Mouse (Mus musculus): ENCODE results near the gene Nfyc. TPM values are rescaled to one million over a fixed set of nuclear protein-coding genes. Genes with fewer than 3 reads are reported as not detected.

Nfyc gene
- polyA plus RNA-seq, 1 experiment: not detected

DNA sequence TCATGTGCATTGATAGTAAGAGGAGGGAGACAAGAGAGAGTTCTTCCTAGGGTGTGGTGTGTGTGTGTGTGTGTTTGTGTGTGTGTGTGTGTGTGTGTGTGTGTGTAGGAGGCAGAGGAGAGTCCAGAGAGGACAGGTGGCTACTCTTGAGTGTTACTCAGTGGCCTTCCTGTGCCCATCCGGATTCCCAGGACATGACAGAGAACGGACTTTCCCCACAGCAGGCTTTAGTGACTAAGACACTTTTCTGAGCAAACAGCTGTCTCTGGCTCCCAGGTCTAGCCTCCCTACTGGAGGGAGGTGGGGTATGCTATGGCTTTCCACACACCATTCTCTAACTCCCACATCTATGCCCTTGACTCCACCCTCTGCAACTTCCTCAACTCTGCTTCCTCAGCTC lies 81.8 kb downstream of the Nfyc start:
- no peak overlapping the region for H3K27ac ChIP-seq (ENCODE audit: insufficient read depth, low read depth, low read length)
- WGBS: 58% methylated on average over 2 of the region's 2 CpGs
- no peak for TF ChIP-seq CTCF (IDR thresholded peaks at IDR 0.05; ENCODE audit: insufficient read depth, low read depth, low read length)
- TF ChIP-seq POLR2A (IDR thresholded peaks at IDR 0.05; ENCODE audit: insufficient read depth, low read depth, low read length): no peak
- H3K4me1 ChIP-seq (ENCODE audit: control insufficient read depth, insufficient read depth, low read length): peaks cover 20% of the 10 kb centered on the region
- no peak overlapping the region for H3K4me3 ChIP-seq (ENCODE audit: insufficient read depth, low read depth, low read length)

DNA sequence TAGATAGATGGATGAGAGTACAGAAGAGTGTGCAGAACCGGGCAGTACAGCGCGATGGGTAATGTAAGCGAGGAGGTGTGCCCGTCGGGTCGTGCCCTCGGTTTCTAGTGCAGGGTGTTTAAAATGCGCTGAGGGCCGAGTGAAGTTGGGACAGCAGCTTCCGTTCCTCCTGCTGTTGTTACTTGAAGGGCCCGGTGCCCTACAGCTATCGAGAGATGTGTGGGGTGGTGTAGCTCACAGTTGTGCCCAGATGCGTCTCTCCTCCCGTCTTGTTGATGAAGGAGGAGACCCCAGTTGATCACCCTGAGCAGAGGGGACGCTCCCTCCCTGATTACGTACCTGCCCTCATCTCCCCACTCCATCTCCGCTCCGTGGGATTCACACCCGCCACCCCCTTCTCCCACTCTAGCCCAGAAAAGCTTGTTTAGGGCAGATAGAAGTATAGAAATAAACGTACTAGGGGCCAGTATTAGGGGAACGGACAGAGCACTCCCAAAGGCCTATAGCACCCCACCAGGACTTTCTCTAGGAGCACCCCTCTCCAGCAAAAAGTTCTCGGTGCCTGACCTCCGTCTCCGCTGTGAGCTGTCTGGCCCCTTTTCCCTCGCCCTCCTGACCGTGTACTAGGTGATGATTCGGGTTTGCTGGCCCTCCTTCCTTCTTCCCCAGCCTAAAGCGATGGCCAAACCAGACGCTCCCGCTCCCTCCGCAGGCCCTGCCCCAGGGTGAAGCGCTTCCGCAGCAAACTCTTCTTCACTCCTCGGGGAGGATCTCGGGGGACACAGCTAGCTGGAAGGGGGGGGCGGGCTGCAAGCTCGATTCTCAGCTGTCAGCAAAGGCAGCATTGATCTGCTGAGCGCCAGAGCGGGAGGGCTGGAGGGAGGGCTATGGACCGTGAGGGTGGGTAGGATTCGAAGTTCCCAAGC lies 83.2 kb downstream of the Nfyc start, which contains the start of gene Kcnq4:
Gene Kcnq4 (minus strand): TSS at position 672 of the 926 bp plus-strand sequence.
- Histone ChIP-seq H3K27ac (ENCODE audit: insufficient read depth, low read depth, low read length) (no peak within 1 kb of the TSS), H3K4me1 (ENCODE audit: control insufficient read depth, insufficient read depth, low read length) (peaks cover 20% of the 10 kb centered on the region), H3K4me3 (ENCODE audit: insufficient read depth, low read depth, low read length) (peak within 1 kb of the TSS; percentile 56)
- TF ChIP-seq CTCF (IDR thresholded peaks at IDR 0.05; ENCODE audit: insufficient read depth, low read depth, low read length): no peak
- TF ChIP-seq POLR2A (IDR thresholded peaks at IDR 0.05; ENCODE audit: insufficient read depth, low read depth, low read length): no peak
- WGBS: 20% methylated on average over 42 of the region's 42 CpGs

DNA sequence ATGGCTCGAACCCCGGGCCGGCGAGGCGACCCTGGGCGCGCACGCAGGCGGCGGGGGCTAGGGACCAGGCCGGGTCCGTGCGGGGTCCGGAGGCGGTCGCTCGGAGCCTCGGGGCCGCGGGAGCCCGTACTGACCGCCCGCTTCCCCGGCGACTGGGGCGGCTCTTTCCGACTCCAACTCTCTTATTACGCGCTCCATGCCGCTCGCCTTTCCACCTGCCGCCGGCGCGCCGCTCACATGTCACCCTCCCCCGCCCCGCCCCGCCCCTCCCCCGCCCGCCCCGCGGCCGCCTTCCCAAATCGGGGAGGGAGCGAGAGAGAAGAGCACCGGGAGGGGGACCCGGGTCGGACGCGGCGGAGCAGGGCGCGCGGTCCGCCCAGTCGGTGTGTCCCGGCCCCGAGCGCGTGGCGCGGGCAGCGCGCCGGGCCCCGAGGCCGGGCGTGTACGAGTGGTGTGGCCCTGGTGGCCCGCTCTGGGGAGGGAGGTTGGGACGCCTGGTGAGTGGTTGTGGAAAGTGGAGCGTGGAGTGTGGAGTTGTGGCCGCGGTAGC lies 84.1 kb downstream of the Nfyc start:
- Histone ChIP-seq H3K4me1 (ENCODE audit: control insufficient read depth, insufficient read depth, low read length) (peaks cover 20% of the 10 kb centered on the region), H3K4me3 (ENCODE audit: insufficient read depth, low read depth, low read length) (peak overlapping the region; percentile 56), H3K27ac (ENCODE audit: insufficient read depth, low read depth, low read length) (no peak overlapping the region)
- under 1% methylated on average over 66 of the region's 75 CpGs for WGBS
- TF ChIP-seq POLR2A (IDR thresholded peaks at IDR 0.05; ENCODE audit: insufficient read depth, low read depth, low read length) (no peak), CTCF (IDR thresholded peaks at IDR 0.05; ENCODE audit: insufficient read depth, low read depth, low read length) (no peak)

DNA sequence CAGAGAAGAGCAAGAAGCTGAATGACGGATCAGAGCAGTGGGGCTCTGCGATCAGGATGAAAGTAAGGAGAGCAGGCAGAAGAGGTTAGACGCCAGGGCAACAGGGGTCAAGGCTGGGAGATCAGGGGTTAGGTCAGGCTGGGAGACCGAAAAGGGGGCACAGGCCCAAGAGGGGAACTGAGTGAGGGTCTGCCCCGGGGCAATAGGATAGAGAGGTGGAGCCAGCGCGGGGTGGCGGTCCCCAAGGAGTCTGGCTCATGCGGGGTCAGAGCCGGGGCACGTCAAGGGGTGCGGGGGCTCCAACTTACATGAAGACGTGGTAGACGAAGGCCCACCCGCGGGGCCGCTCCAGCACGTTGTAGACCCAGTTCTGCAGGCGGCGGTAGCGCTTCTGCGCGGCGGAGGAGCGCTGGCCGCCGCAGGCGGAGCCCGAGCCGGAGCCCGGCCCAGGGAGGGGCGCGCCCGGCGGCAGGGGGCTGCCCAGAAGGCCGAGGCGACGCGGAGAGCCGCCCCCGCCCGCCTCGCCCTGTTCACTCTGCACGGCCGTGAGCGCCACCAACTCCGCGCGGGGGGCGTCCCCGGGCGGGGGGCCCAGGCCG lies 84.7 kb downstream of the Nfyc start:
- Histone ChIP-seq H3K4me3 (ENCODE audit: insufficient read depth, low read depth, low read length) (peak overlapping the region; percentile 56), H3K27ac (ENCODE audit: insufficient read depth, low read depth, low read length) (no peak overlapping the region), H3K4me1 (ENCODE audit: control insufficient read depth, insufficient read depth, low read length) (peaks cover 20% of the 10 kb centered on the region)
- TF ChIP-seq CTCF (IDR thresholded peaks at IDR 0.05; ENCODE audit: insufficient read depth, low read depth, low read length) (no peak), POLR2A (IDR thresholded peaks at IDR 0.05; ENCODE audit: insufficient read depth, low read depth, low read length) (no peak)
- 13% methylated on average over 42 of the region's 53 CpGs for WGBS

DNA sequence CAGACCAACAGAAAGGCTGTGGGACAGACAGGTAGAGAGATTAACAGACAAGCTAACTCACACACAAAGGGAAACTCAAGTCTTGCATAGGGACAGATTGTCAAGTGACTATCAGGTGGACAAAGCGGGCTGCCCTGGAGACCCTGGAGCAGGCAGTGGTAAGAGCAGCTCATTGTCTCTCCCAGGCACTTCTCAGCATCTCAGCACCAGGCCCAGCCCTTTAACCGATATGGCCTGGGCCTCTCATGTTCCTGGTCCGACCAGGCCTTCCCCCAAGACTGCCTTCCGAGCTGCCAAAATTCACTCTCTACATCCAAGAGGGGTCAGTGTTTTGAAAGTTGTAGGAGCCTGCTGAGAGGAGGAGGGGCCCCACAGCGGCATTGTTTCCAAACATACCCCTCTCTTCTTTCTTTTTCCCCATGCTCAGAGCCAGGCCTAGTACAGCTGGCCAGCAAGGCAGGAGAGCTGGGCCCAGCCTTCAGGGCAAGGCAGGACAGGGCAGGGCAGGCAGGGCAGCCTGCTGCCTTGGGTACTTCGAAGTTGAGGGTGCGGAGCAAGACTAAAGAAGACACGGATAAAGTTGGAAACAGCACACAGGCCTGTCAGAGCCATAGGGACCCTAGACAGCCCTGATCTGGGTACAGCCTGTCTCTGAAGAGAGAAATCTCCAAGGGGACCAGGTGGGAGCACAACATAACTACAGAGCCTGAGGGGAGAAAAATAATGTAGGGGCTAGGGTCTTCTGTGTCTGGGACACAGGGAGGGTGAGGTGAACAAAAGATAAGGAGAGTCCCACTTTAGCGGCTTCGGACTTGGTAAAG lies 85.4 kb downstream of the Nfyc start:
- Histone ChIP-seq H3K27ac (ENCODE audit: insufficient read depth, low read depth, low read length) (no peak overlapping the region), H3K4me1 (ENCODE audit: control insufficient read depth, insufficient read depth, low read length) (peaks cover 20% of the 10 kb centered on the region), H3K4me3 (ENCODE audit: insufficient read depth, low read depth, low read length) (no peak overlapping the region)
- TF ChIP-seq CTCF (IDR thresholded peaks at IDR 0.05; ENCODE audit: insufficient read depth, low read depth, low read length) (no peak), POLR2A (IDR thresholded peaks at IDR 0.05; ENCODE audit: insufficient read depth, low read depth, low read length) (no peak)
- 71% methylated on average over 10 of the region's 10 CpGs for WGBS

GRCm38 (mm10) chr4:120743636-120744035 lies 87.7 kb downstream of the Nfyc start:
- Histone ChIP-seq H3K4me3 (ENCODE audit: insufficient read depth, low read depth, low read length) (no peak overlapping the region), H3K27ac (ENCODE audit: insufficient read depth, low read depth, low read length) (no peak overlapping the region), H3K4me1 (ENCODE audit: control insufficient read depth, insufficient read depth, low read length) (peaks cover 21% of the 10 kb centered on the region)
- WGBS: 74% methylated on average over 3 of the region's 3 CpGs
- TF ChIP-seq POLR2A (IDR thresholded peaks at IDR 0.05; ENCODE audit: insufficient read depth, low read depth, low read length) (no peak), CTCF (IDR thresholded peaks at IDR 0.05; ENCODE audit: insufficient read depth, low read depth, low read length) (no peak)

- TF ChIP-seq POLR2A (IDR thresholded peaks at IDR 0.05; ENCODE audit: insufficient read depth, low read depth, low read length): no peak
- no peak for TF ChIP-seq CTCF (IDR thresholded peaks at IDR 0.05; ENCODE audit: insufficient read depth, low read depth, low read length)
- H3K27ac ChIP-seq (ENCODE audit: insufficient read depth, low read depth, low read length): no peak overlapping the region
- 82% methylated on average over 6 of the region's 6 CpGs for WGBS
- H3K4me1 ChIP-seq (ENCODE audit: control insufficient read depth, insufficient read depth, low read length): 0 out of 2 replicates have a peak, but pooled peaks cover 6% of the 10 kb centered on the region
- H3K4me3 ChIP-seq (ENCODE audit: insufficient read depth, low read depth, low read length): no peak overlapping the region
Measured at GRCm38 (mm10) chr4:120741303-120741702, 90.1 kb downstream of the Nfyc start.

DNA sequence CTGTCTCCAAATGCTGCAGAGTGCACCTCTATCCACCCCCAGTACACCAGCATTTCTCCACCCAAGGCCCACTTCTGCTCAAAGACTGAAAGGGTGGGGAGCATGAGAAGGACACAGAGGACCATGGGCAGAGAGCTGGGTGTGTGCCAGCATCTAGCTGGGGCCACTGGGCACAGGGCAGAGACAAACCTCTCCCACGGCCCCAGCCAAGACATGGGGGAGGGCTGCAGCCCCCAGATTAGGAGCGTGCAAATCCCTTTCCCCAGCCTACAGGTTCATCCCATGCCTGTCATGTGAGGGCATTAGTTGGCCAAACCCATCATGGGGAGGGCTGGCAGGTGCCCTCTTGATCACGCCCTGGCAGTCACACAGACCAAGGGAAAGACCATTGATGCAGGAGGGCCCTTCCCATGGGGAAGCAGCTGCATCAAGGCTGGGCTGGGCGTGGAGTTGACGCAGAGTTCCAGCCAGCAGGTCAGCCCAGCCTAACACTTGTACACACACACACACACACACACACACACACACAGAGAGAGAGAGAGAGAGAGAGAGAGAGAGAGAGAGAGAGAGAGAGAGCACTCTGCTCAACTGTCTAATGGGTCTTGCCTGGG lies 97.3 kb downstream of the Nfyc start:
- H3K4me1 ChIP-seq (ENCODE audit: control insufficient read depth, insufficient read depth, low read length): peaks cover 19% of the 10 kb centered on the region
- 76% methylated on average over 5 of the region's 5 CpGs for WGBS
- TF ChIP-seq POLR2A (IDR thresholded peaks at IDR 0.05; ENCODE audit: insufficient read depth, low read depth, low read length) (no peak), CTCF (IDR thresholded peaks at IDR 0.05; ENCODE audit: insufficient read depth, low read depth, low read length) (no peak)
- H3K4me3 ChIP-seq (ENCODE audit: insufficient read depth, low read depth, low read length): no peak overlapping the region
- no peak overlapping the region for H3K27ac ChIP-seq (ENCODE audit: insufficient read depth, low read depth, low read length)

Data from olfactory bulb, adult 2 months (tissue).